Comparison of ENCODE assay signal across 31 mouse cellular contexts in the genomic region with DNA sequence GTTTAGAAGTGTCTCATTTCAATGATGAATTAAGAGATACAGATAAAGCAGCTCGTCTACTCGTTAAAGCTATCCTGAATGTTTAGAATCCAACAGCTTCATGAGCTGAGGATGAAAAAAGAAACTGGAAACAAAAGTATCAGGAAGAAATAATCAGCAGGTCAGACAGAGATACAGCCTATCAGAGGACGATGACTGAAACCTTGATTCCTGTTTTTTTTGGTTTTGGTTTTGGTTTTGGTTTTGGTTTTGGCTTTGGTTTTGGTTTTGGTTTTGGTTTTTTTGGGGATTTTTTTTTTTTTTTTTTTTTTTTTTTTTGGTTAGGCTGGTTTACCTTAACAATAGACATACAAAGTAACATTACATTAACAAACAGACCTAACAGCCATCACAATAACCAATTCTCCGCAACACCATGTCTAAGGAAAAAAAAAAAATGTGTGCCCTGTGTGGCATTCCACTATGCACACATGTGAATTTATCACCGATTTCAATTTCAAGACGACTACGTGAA.
"Had no signal": no experiment of that assay in that cellular context is flagged by ENCODE, and none has a peak within 500 bp of the region (broad histone marks: within the 10 kb centered on the region; RNA-seq: fewer than 3 reads in every experiment).

No protein-coding gene starts in this region.

- H3K9ac ChIP-seq: heart, embryonic 12.5 days; heart, embryonic 13.5 days; heart, embryonic 15.5 days; hindbrain, embryonic 12.5 days; hindbrain, embryonic 13.5 days; hindbrain, embryonic 14.5 days; hindbrain, embryonic 15.5 days; intestine, embryonic 15.5 days; kidney, embryonic 15.5 days had no signal

- H3K4me1 ChIP-seq: heart, embryonic 12.5 days; heart, embryonic 13.5 days; heart, embryonic 15.5 days; hindbrain, embryonic 10.5 days; hindbrain, embryonic 12.5 days; hindbrain, embryonic 13.5 days; hindbrain, embryonic 15.5 days; intestine, embryonic 15.5 days; kidney, embryonic 15.5 days had no signal

- H3K4me3 ChIP-seq: heart, embryonic 12.5 days; heart, embryonic 13.5 days; heart, embryonic 15.5 days; hindbrain, embryonic 10.5 days; hindbrain, embryonic 12.5 days; hindbrain, embryonic 13.5 days; hindbrain, embryonic 15.5 days; intestine, embryonic 15.5 days; kidney, embryonic 15.5 days; layer of hippocampus, adult 2 months; left cerebral cortex, adult 2 months had no signal

- H3K27me3 ChIP-seq: heart, embryonic 12.5 days; heart, embryonic 13.5 days; heart, embryonic 15.5 days; hindbrain, embryonic 12.5 days; hindbrain, embryonic 13.5 days; hindbrain, embryonic 15.5 days; intestine, embryonic 15.5 days; kidney, embryonic 15.5 days had no signal

- DNase-seq: heart, postnatal 10 days; heart, postnatal 14 days; heart, postnatal 36 days; heart, postnatal 4 days; kidney, adult 11 months; kidney, adult 18-20 months; kidney, adult 2 months; kidney, adult 8-10 months; kidney, adult 9 months; kidney, postnatal 10 days; kidney, postnatal 14 days; kidney, postnatal 25 days; kidney, postnatal 36 days; kidney, postnatal 4 days; layer of hippocampus, adult 9-11 months; layer of hippocampus, postnatal 36 days had no signal

- H3K36me3 ChIP-seq: heart, embryonic 12.5 days; heart, embryonic 13.5 days; heart, embryonic 15.5 days; hindbrain, embryonic 10.5 days; hindbrain, embryonic 12.5 days; hindbrain, embryonic 13.5 days; hindbrain, embryonic 15.5 days; intestine, embryonic 15.5 days; kidney, embryonic 15.5 days had no signal

- H3K4me2 ChIP-seq: heart, embryonic 11.5 days; heart, embryonic 12.5 days; heart, embryonic 13.5 days; heart, embryonic 15.5 days; hindbrain, embryonic 12.5 days; hindbrain, embryonic 13.5 days; hindbrain, embryonic 14.5 days; hindbrain, embryonic 15.5 days; intestine, embryonic 15.5 days; kidney, embryonic 15.5 days had no signal

- H3K27ac ChIP-seq: heart, embryonic 13.5 days; heart, embryonic 15.5 days; hindbrain, embryonic 10.5 days; hindbrain, embryonic 12.5 days; hindbrain, embryonic 13.5 days; hindbrain, embryonic 14.5 days; hindbrain, embryonic 15.5 days; hindbrain, postnatal 0 days; intestine, embryonic 15.5 days; kidney, embryonic 15.5 days; kidney, postnatal 0 days; layer of hippocampus, adult 2 months; left cerebral cortex, adult 2 months had no signal

- H3K9me3 ChIP-seq: heart, embryonic 12.5 days; heart, embryonic 13.5 days; heart, embryonic 15.5 days; hindbrain, embryonic 10.5 days; hindbrain, embryonic 12.5 days; hindbrain, embryonic 13.5 days; hindbrain, embryonic 15.5 days; intestine, embryonic 15.5 days; kidney, embryonic 15.5 days had no signal
